Comparison of ENCODE assay signal across 12 mouse cellular contexts in the genomic region with DNA sequence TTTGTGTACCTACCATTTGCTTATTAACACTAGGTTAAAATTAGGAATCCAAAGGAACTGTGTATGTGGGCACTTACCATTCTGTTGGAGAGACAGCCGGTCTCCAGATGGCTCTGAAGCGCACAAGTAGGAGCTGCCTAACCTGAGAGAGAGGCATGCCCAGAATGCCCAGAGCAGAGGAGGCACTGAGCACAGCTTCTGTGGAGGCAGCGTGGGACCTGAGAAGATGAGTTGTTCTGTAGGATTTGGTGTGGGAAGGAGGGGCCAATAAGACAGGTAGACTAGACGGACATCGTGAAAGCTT. TPM values are rescaled to one million over a fixed set of nuclear protein-coding genes. Genes with fewer than 3 reads are reported as not detected.
DNase-seq lines count a peak whose midpoint lies in the region; ATAC-seq lines count a peak whose summit lies in the region.
"Had no signal": no experiment of that assay in that cellular context is flagged by ENCODE, and none has a peak within 500 bp of the region (broad histone marks: within the 10 kb centered on the region; RNA-seq: fewer than 3 reads in every experiment).

No protein-coding gene starts in this region.

- H3K36me3 ChIP-seq in heart, embryonic 15.5 days: no peaks in the 10 kb centered on the region

- no peak for ATAC-seq in heart, embryonic 15.5 days (replicated peaks; ENCODE audit: insufficient number of reproducible peaks, insufficient read depth, low FRiP score, low read depth)
- ATAC-seq: intestine, postnatal 0 days; liver, postnatal 0 days; Patski had no signal

- H3K4me2 ChIP-seq in heart, embryonic 15.5 days: no peak overlapping the region

- H3K27ac ChIP-seq in heart, embryonic 15.5 days: peak overlapping the region; percentile 5; the same call in 1 of the 2 replicates

- WGBS in heart, embryonic 15.5 days: 84% methylated on average over 5 of the region's 5 CpGs

- no peaks in the 10 kb centered on the region for H3K9me3 ChIP-seq in heart, embryonic 15.5 days (replicated peaks)

- H3K4me1 ChIP-seq in heart, embryonic 15.5 days (replicated peaks): peaks cover 39% of the 10 kb centered on the region

- DNase-seq in heart, adult 8-10 months (ENCODE audit: low spot score): no peak
- peak; percentile 76 to 87 for DNase-seq in cerebellum, adult 18-20 months
- DNase-seq in frontal cortex, postnatal 36 days (ENCODE audit: low spot score in 2 of 2): peak; percentile 65 to 86
- peak; percentile 63 to 85 for DNase-seq in right cerebral cortex, postnatal 10 days (ENCODE audit: low spot score in 2 of 2)
- DNase-seq in adrenal gland, adult 2 months: no peak
- no peak for DNase-seq in embryo, embryonic 11 days
- DNase-seq: adrenal gland, postnatal 14 days; liver, postnatal 0 days; retina, postnatal 1 day had no signal

- no peak overlapping the region for H3K4me3 ChIP-seq in heart, embryonic 15.5 days

- no peaks in the 10 kb centered on the region for H3K27me3 ChIP-seq in heart, embryonic 15.5 days
- H3K27me3 ChIP-seq: Patski had no signal

- H3K9ac ChIP-seq in heart, embryonic 15.5 days: no peak overlapping the region
- H3K9ac ChIP-seq: liver, postnatal 0 days had no signal

RNA-seq across cellular contexts. Expression of a gene that starts 10.5 kb away (rescaled TPM):
- polyA plus RNA-seq in heart, embryonic 15.5 days (2015; fragmentation: Nextera tagmentation; extraction: Ambion mirVana): 9.5 and 14.1 TPM in 2 replicates
- total RNA-seq in heart, adult 8-10 months (2022): 10 to 100 TPM in 2 of 4 experiments, 1 to 10 TPM in 2; 6.8 to 11.1 (median 9.0) TPM
- 10 to 100 TPM; 21.0 to 24.1 TPM for total RNA-seq in adrenal gland, adult 2 months (2021)
- polyA plus RNA-seq in adrenal gland, adult 2 months (2012; rRNA removed): 10.3 and 11.9 TPM in 2 replicates

Comparison
In these comparisons a context has a peak if more than half of its experiments do, and no peak if none do; other contexts are left out.
1. DNase-seq: peak in cerebellum, adult 18-20 months (2 of 2), frontal cortex, postnatal 36 days (2 of 2) and right cerebral cortex, postnatal 10 days (2 of 2); none in heart, adult 8-10 months (single experiment), adrenal gland, adult 2 months (single experiment) and embryo, embryonic 11 days (single experiment).